Mouse (Mus musculus): Measurements from ENCODE around the gene Ppil6. TPM values are rescaled to one million over a fixed set of nuclear protein-coding genes. Genes with fewer than 3 reads are reported as not detected.

The Ppil6 gene
- polyA plus RNA-seq (2015; fragmentation: Nextera tagmentation; extraction: Ambion mirVana) = 1.4 and 2.3 TPM in 2 replicates

GRCm38 (mm10) chr10:41489708-41490517 lies at the start of gene Ppil6, which contains the start of gene Smpd2:
Ppil6 (plus strand) TSS chr10:41490439.
Smpd2 (minus strand) TSS chr10:41490369.

DNA sequence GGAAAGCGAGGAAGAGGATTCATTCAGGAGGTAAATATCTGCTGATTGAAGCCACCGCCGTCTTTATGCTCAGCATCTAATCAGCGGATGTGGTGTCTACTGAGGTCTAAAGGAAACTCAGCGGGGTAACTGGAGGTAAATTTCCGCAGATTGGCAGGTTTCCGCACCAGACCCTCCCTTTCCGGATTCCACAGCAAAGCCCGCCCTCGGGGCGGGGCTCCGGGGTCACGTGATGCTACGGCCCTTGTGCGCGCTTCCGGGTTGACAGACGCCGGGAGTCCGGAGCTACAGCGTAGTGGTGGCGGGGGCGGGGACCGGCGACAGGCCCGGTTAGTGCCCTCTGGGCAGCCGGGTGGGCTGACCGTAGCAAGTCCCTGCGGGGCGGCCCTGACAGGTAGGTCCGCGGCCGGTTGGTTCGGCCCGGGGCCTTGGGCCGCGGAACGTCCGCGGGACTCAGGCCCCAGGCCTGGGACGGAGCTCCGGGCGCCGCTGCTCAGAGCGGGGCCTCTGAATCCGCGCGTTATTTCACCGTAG lies 40.0 kb upstream of the Ppil6 start, which contains the start of gene Zbtb24:
Zbtb24 (plus strand) TSS at position 247 of the 534 bp plus-strand sequence.

DNA sequence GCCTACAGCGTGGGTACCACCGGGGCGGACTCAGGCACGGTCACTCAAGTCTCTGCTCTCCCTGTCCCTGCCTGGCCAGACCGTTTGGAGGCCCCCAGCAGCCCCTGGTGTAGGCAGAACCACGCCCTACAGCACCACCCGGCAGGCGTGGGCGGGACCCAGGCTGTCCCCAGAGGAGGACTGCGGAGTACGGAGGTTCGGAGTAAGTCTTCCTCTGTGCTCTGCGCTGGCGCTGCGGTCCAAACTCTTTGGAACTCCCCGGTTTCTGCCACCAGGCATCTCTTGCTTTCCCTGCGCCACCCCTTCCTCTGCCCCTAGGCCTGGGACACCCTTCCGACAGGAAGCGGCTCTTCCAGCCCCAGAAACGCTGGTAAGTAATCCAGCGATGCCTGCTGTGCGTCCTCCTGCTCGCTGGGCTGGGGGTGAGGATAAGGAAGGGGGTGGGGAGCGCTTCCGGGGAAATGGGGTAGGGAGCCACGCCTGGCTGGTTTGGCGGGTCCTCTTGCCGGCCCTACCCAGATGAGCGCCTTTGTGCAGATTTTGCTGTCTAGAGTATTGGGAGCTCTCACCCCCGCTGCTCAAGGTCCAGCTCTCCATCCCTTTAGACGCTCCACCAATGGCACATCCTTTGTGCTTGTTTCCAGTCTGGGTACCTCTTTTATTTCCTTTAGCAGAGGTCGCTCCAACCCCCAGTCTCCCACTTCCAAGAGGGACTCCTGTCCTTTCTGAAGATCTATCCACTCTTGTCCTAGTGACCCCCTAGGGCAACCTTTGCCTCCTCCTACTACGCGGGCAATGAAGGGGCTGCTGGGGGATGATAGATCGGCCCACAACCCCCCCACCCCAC lies 13.8 kb upstream of the Ppil6 start, which contains the start of gene Mical1:
Mical1 (plus strand) TSS at position 144 of the 847 bp plus-strand sequence.

DNA sequence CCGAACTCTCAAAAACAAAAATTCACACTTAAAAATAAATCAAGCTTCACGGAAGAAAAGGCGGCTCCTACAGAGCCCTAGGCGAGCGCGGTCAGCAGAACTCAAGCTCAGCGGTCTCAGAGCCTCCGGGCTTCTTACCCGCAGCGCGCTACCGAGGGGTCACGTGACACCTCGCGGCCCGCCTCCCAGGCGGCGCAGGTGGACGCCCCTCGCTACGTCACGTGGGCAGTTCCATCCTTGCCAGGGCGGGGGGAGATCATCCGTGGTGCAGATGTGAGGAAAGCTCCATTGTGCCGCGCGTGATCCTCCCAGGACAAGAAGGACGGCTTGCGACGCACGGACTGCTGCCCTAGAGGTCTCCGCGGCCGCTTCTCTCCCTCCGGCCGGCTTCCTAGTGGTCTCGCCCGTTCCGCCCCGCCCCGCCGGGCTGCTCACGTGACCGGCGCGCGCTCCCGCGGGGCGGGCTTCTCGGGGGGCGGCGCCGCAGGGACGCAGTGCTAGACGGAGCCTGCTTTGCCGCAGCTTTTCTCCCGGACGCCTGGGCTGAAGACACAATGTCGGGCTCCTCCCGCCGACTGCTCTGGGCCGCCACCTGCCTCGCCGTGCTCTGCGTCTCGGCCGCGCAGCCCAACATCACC lies 28.9 kb downstream of the Ppil6 start, which contains the start of gene Cd164:
Cd164 (plus strand) TSS at position 434 of the 638 bp plus-strand sequence.

Other genes starting within 250 kb of the Ppil6 start
- 15.9 TPM in 2 replicates for gene Fig4, start 187.2 kb upstream of the Ppil6 start, polyA plus RNA-seq (2015; fragmentation: Nextera tagmentation; extraction: Ambion mirVana)
- gene Ak9, start 186.5 kb upstream of the Ppil6 start, polyA plus RNA-seq (2015; fragmentation: Nextera tagmentation; extraction: Ambion mirVana) = not detected in 2 replicates
- 17.3 and 18.6 TPM in 2 replicates for gene Zbtb24, start 40.1 kb upstream of the Ppil6 start, polyA plus RNA-seq (2015; fragmentation: Nextera tagmentation; extraction: Ambion mirVana)
- gene Mical1, start 14.1 kb upstream of the Ppil6 start, polyA plus RNA-seq (2015; fragmentation: Nextera tagmentation; extraction: Ambion mirVana) = 15.1 and 22.2 TPM in 2 replicates
- 33.7 and 48.9 TPM in 2 replicates for gene Smpd2, start 70 bp upstream of the Ppil6 start, polyA plus RNA-seq (2015; fragmentation: Nextera tagmentation; extraction: Ambion mirVana)
- gene Cd164, start 29.0 kb downstream of the Ppil6 start, polyA plus RNA-seq (2015; fragmentation: Nextera tagmentation; extraction: Ambion mirVana) = 100 and 151 TPM in 2 replicates
- 0.14 and 0.27 TPM in 2 replicates for gene Ccdc162, start 226.2 kb downstream of the Ppil6 start, polyA plus RNA-seq (2015; fragmentation: Nextera tagmentation; extraction: Ambion mirVana)

All from adrenal gland, postnatal 0 days (tissue).